Mouse (Mus musculus) myocyte (in vitro differentiated cells): ENCODE results near the gene Tnip1.

ENCODE experiments used
- CEBPB ChIP-seq: IDR thresholded peaks from 2 replicates; pipeline ENCODE4 v1.6.1; 2011; ENCODE audit warnings: mild to moderate bottlenecking, moderate library complexity; ENCODE audit not compliant: poor library complexity, insufficient read depth, severe bottlenecking
- E2F4 ChIP-seq: IDR thresholded peaks from one replicate; pipeline ENCODE4 v1.6.1; 2011; ENCODE audit warnings: mild to moderate bottlenecking, control low read depth, moderate library complexity; ENCODE audit not compliant: insufficient read depth
- MAX ChIP-seq: IDR thresholded peaks from one replicate; pipeline ENCODE4 v1.6.1; 2011; ENCODE audit warnings: low read depth, mild to moderate bottlenecking, control low read depth
- MYOG ChIP-seq, 3 experiments: IDR thresholded peaks; one replicate each; pipeline ENCODE4 v1.6.1; 2011; ENCODE audit warnings: control low read depth in 2 of 3, low read depth in 2 of 3, mild to moderate bottlenecking in 2 of 3; ENCODE audit not compliant: insufficient read length in 2 of 3, control insufficient read depth in 1 of 3, insufficient read depth in 1 of 3
- POLR2A ChIP-seq: IDR thresholded peaks from one replicate; pipeline ENCODE4 v1.6.1; 2011; ENCODE audit warnings: low read depth, mild to moderate bottlenecking, control low read depth, moderate library complexity; ENCODE audit not compliant: insufficient read length
- POLR2AphosphoS2 ChIP-seq: IDR thresholded peaks from one replicate; pipeline ENCODE4 v1.6.1; 2011; ENCODE audit warnings: low read depth, control low read depth; ENCODE audit not compliant: insufficient read length
- REST ChIP-seq: IDR thresholded peaks from one replicate; pipeline ENCODE4 v1.6.1; 2011; ENCODE audit warnings: mild to moderate bottlenecking, control low read depth, moderate library complexity; ENCODE audit not compliant: insufficient read depth, insufficient read length
- SRF ChIP-seq: IDR thresholded peaks from one replicate; pipeline ENCODE4 v1.6.1; 2011; ENCODE audit warnings: low read depth; ENCODE audit not compliant: control insufficient read depth, insufficient read length
- TCF12 ChIP-seq: IDR thresholded peaks from one replicate; pipeline ENCODE4 v1.6.1; 2011; ENCODE audit warnings: mild to moderate bottlenecking, control low read depth; ENCODE audit not compliant: poor library complexity, insufficient read depth, severe bottlenecking
- TCF3 ChIP-seq: IDR thresholded peaks from one replicate; pipeline ENCODE4 v1.6.1; 2011; ENCODE audit warnings: low read depth, control low read depth; ENCODE audit not compliant: insufficient read length
- USF1 ChIP-seq: IDR thresholded peaks from one replicate; pipeline ENCODE4 v1.6.1; 2011; ENCODE audit warnings: low read depth, mild to moderate bottlenecking, control low read depth, moderate library complexity

DNA sequence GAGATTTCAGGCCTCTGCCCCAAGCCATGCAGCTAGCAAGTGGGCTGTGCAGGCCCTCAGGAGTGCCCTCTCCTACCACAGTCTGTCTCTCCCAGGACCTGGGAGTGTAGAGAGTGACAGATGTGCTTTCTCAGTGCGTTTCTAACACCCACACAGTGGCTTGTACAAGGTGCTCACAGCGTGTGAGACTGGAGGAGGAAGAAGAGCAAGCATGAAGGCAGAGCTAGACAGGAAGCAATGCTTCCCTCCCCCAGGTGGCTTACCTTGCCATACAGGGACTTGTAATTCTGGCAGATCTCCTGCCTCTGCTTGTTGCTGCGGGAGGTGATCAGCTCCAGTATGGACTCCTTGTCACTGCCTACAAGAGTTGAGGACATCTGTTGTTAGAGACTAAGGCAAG lies 48.7 kb upstream of the Tnip1 start:
- no peak for TF ChIP-seq SRF
- no peak for TF ChIP-seq POLR2A
- no peak for TF ChIP-seq E2F4
- no peak for TF ChIP-seq MAX
- TF ChIP-seq CEBPB: no peak
- no peak for TF ChIP-seq POLR2AphosphoS2
- no peak for TF ChIP-seq USF1
- no peak for TF ChIP-seq TCF12
- TF ChIP-seq REST: no peak
- TF ChIP-seq TCF3: no peak
- TF ChIP-seq MYOG (IDR thresholded peaks at IDR 0.05; ENCODE audit: control insufficient read depth in 1 of 3, insufficient read depth in 1 of 3, insufficient read length in 2 of 3, low read depth in 2 of 3): no peak
